Mouse (Mus musculus): Measurements from ENCODE around the gene Dlg2.

Dlg2 gene

GRCm38 (mm10) chr7:90539481-90540402, 63.3 kb downstream of the Dlg2 start:
- DNase-seq (ENCODE audit: low spot score in 2 of 2) = no peak

- DNase-seq (ENCODE audit: low spot score in 2 of 2) = no peak
Measured at GRCm38 (mm10) chr7:90540811-90541323, 64.4 kb downstream of the Dlg2 start.

GRCm38 (mm10) chr7:90553399-90553798, 76.9 kb downstream of the Dlg2 start:
- no peak for DNase-seq (ENCODE audit: low spot score in 2 of 2)

GRCm38 (mm10) chr7:90554421-90554820, 77.9 kb downstream of the Dlg2 start:
- DNase-seq (ENCODE audit: low spot score in 2 of 2) = no peak

- no peak for DNase-seq (ENCODE audit: low spot score in 2 of 2)
Measured at GRCm38 (mm10) chr7:90569130-90569529, 92.7 kb downstream of the Dlg2 start.

- DNase-seq (ENCODE audit: low spot score in 2 of 2) = no peak
Measured at GRCm38 (mm10) chr7:90587795-90588194, 111.3 kb downstream of the Dlg2 start.

GRCm38 (mm10) chr7:90588318-90588717, 111.8 kb downstream of the Dlg2 start:
- DNase-seq (ENCODE audit: low spot score in 2 of 2) = no peak

- DNase-seq (ENCODE audit: low spot score in 2 of 2) = no peak
Measured at GRCm38 (mm10) chr7:90609764-90610163, 133.3 kb downstream of the Dlg2 start.

- no peak for DNase-seq (ENCODE audit: low spot score in 2 of 2)
Measured at GRCm38 (mm10) chr7:90630546-90630945, 154.1 kb downstream of the Dlg2 start.

GRCm38 (mm10) chr7:90649512-90649911, 173.0 kb downstream of the Dlg2 start:
- no peak for DNase-seq (ENCODE audit: low spot score in 2 of 2)

GRCm38 (mm10) chr7:90651128-90651527, 174.7 kb downstream of the Dlg2 start:
- DNase-seq (ENCODE audit: low spot score in 2 of 2) = no peak

GRCm38 (mm10) chr7:90651611-90652010, 175.1 kb downstream of the Dlg2 start:
- DNase-seq (ENCODE audit: low spot score in 2 of 2) = no peak

- DNase-seq (ENCODE audit: low spot score in 2 of 2) = no peak
Measured at GRCm38 (mm10) chr7:90658593-90658992, 182.1 kb downstream of the Dlg2 start.

- DNase-seq (ENCODE audit: low spot score in 2 of 2) = no peak
Measured at GRCm38 (mm10) chr7:90694050-90694449, 217.6 kb downstream of the Dlg2 start.

- no peak for DNase-seq (ENCODE audit: low spot score in 2 of 2)
Measured at GRCm38 (mm10) chr7:90696181-90696950, 219.9 kb downstream of the Dlg2 start.

- no peak for DNase-seq (ENCODE audit: low spot score in 2 of 2)
Measured at GRCm38 (mm10) chr7:90703163-90703852, 226.8 kb downstream of the Dlg2 start.

- no peak for DNase-seq (ENCODE audit: low spot score in 2 of 2)
Measured at GRCm38 (mm10) chr7:90703951-90704350, 227.5 kb downstream of the Dlg2 start.

GRCm38 (mm10) chr7:90734086-90734485, 257.6 kb downstream of the Dlg2 start:
- DNase-seq (ENCODE audit: low spot score in 2 of 2) = no peak

- DNase-seq (ENCODE audit: low spot score in 2 of 2) = no peak
Measured at GRCm38 (mm10) chr7:90736369-90736768, 259.9 kb downstream of the Dlg2 start.

- no peak for DNase-seq (ENCODE audit: low spot score in 2 of 2)
Measured at GRCm38 (mm10) chr7:90748636-90749035, 272.2 kb downstream of the Dlg2 start.

- DNase-seq (ENCODE audit: low spot score in 2 of 2) = no peak
Measured at GRCm38 (mm10) chr7:90787945-90788344, 311.5 kb downstream of the Dlg2 start.

- DNase-seq (ENCODE audit: low spot score in 2 of 2) = no peak
Measured at GRCm38 (mm10) chr7:90791522-90791921, 315.1 kb downstream of the Dlg2 start.
